Mouse (Mus musculus) cerebellum, adult 2 months (tissue): ENCODE measurements at regions not wholly inside any gene's neighbourhood (a gene's known extent, or its start where the extent isn't known, plus 50 kb on each side); places are given as distances from the start of the nearest gene placed in this dataset.

Source experiments
- CTCF ChIP-seq: fragments of 200-500 bp; IDR thresholded peaks from 2 replicates; pipeline ENCODE4 v1.5.1; 2011; ENCODE audit warnings: low read depth, mild to moderate bottlenecking, control low read depth, low read length, moderate library complexity, borderline replicate concordance; ENCODE audit not compliant: insufficient read depth
- POLR2A ChIP-seq: fragments of 200-500 bp; IDR thresholded peaks from 2 replicates; pipeline ENCODE4 v1.6.1; 2011; ENCODE audit warnings: low read length, control low read depth, borderline replicate concordance; ENCODE audit not compliant: insufficient read depth

DNA sequence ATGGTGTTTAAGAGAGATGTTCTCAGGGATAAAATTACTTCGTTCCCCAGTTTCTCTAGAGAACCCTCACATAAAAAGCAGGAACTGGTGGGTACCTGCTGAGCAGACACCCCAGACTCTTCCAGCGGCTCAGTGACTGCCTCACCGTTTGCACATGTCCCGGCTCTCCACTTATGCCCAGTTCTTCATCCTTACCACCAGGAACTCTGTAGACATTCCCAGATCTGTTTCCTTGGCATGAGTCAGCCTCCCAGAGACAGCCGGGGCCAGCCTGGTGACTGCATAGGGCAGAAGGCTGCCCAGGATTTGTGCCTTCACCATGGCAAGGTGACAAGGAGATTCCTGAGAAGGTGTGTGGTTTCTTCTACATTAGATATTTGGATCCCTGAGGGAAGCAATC lies 81.6 kb upstream of the Rasgrf1 start:
- TF ChIP-seq POLR2A (no peak), CTCF (no peak)
